Mouse (Mus musculus): Measurements from ENCODE around the gene Aifm2. TPM values are rescaled to one million over a fixed set of nuclear protein-coding genes. Genes with fewer than 3 reads are reported as not detected.

Gene Aifm2
- polyA plus RNA-seq, 1 experiment from 2014 or later = 20.6 TPM

- Histone ChIP-seq H3K4me1 (peaks cover 16% of the 10 kb centered on the region), H3K36me3 (no peaks in the 10 kb centered on the region), H3K9me3 (no peaks in the 10 kb centered on the region), H3K4me3 (no peak overlapping the region), H3K9ac (no peak overlapping the region), H3K27ac (replicated peaks) (no peak overlapping the region), H3K27me3 (replicated peaks) (no peaks in the 10 kb centered on the region), H3K4me2 (no peak overlapping the region)
- ATAC-seq (ENCODE audit: extremely low read depth, insufficient number of reproducible peaks, low FRiP score, low TSS enrichment) = no peak
- WGBS = 84% methylated on average over 12 of the region's 12 CpGs
These were observed 2.6 kb downstream of the Aifm2 start for GRCm38 (mm10) chr10:61717406-61718296.

- ATAC-seq (ENCODE audit: extremely low read depth, insufficient number of reproducible peaks, low FRiP score, low TSS enrichment) = no peak
- 80% methylated on average over 7 of the region's 7 CpGs for WGBS
These were observed 5.3 kb downstream of the Aifm2 start for GRCm38 (mm10) chr10:61720331-61720730.

GRCm38 (mm10) chr10:61722215-61722614 is 7.2 kb downstream of the Aifm2 start:
- Histone ChIP-seq H3K4me3 (no peak overlapping the region), H3K4me2 (no peak overlapping the region), H3K27me3 (replicated peaks) (no peaks in the 10 kb centered on the region), H3K4me1 (peaks cover 8% of the 10 kb centered on the region), H3K9me3 (no peaks in the 10 kb centered on the region), H3K36me3 (peaks cover 11% of the 10 kb centered on the region), H3K9ac (no peak overlapping the region), H3K27ac (replicated peaks) (no peak overlapping the region)
- WGBS = 79% methylated on average over 3 of the region's 3 CpGs
- ATAC-seq (ENCODE audit: extremely low read depth, insufficient number of reproducible peaks, low FRiP score, low TSS enrichment) = no peak

More at GRCm38 (mm10) chr10:61720331-61720730, 5.3 kb downstream of the Aifm2 start:
- Histone ChIP-seq H3K4me1 (peaks cover 19% of the 10 kb centered on the region), H3K36me3 (no peaks in the 10 kb centered on the region), H3K27me3 (replicated peaks) (no peaks in the 10 kb centered on the region), H3K4me3 (no peak overlapping the region), H3K4me2 (no peak overlapping the region), H3K27ac (replicated peaks) (no peak overlapping the region), H3K9ac (no peak overlapping the region), H3K9me3 (no peaks in the 10 kb centered on the region)

- Histone ChIP-seq H3K9me3 (no peaks in the 10 kb centered on the region), H3K27me3 (replicated peaks) (no peaks in the 10 kb centered on the region), H3K4me2 (no peak overlapping the region), H3K9ac (no peak overlapping the region), H3K27ac (replicated peaks) (no peak overlapping the region), H3K4me1 (peaks cover 8% of the 10 kb centered on the region), H3K4me3 (no peak overlapping the region), H3K36me3 (peaks cover 21% of the 10 kb centered on the region)
- 35% methylated on average over 6 of the region's 6 CpGs for WGBS
- ATAC-seq (ENCODE audit: extremely low read depth, insufficient number of reproducible peaks, low FRiP score, low TSS enrichment) = no peak
These were observed 8.2 kb downstream of the Aifm2 start for GRCm38 (mm10) chr10:61723271-61723670.

- ATAC-seq (ENCODE audit: extremely low read depth, insufficient number of reproducible peaks, low FRiP score, low TSS enrichment) = no peak
- peaks cover 49% of the 10 kb centered on the region for H3K36me3 ChIP-seq
- H3K27ac ChIP-seq (replicated peaks) = no peak overlapping the region
- 75% methylated on average over 11 of the region's 11 CpGs for WGBS
- H3K4me1 ChIP-seq = no peaks in the 10 kb centered on the region
- no peaks in the 10 kb centered on the region for H3K27me3 ChIP-seq (replicated peaks)
- no peaks in the 10 kb centered on the region for H3K9me3 ChIP-seq
- H3K4me3 ChIP-seq = no peak overlapping the region
- no peak overlapping the region for H3K4me2 ChIP-seq
- no peak overlapping the region for H3K9ac ChIP-seq
These were observed 14.1 kb downstream of the Aifm2 start for GRCm38 (mm10) chr10:61729181-61729580.

- H3K27ac ChIP-seq (replicated peaks) = no peak overlapping the region
- no peak overlapping the region for H3K4me2 ChIP-seq
- no peaks in the 10 kb centered on the region for H3K4me1 ChIP-seq
- no peak overlapping the region for H3K4me3 ChIP-seq
- 93% methylated on average over 6 of the region's 6 CpGs for WGBS
- peaks cover 49% of the 10 kb centered on the region for H3K36me3 ChIP-seq
- no peak for ATAC-seq (ENCODE audit: extremely low read depth, insufficient number of reproducible peaks, low FRiP score, low TSS enrichment)
- H3K27me3 ChIP-seq (replicated peaks) = no peaks in the 10 kb centered on the region
- H3K9me3 ChIP-seq = no peaks in the 10 kb centered on the region
- no peak overlapping the region for H3K9ac ChIP-seq
These were observed 15.1 kb downstream of the Aifm2 start for GRCm38 (mm10) chr10:61730171-61730570.

- WGBS = 46% methylated on average over 3 of the region's 3 CpGs
- Histone ChIP-seq H3K36me3 (peaks cover 43% of the 10 kb centered on the region), H3K4me2 (no peak overlapping the region), H3K4me3 (no peak overlapping the region), H3K9me3 (no peaks in the 10 kb centered on the region), H3K27me3 (replicated peaks) (no peaks in the 10 kb centered on the region), H3K27ac (replicated peaks) (no peak overlapping the region), H3K4me1 (no peaks in the 10 kb centered on the region), H3K9ac (no peak overlapping the region)
- ATAC-seq (ENCODE audit: extremely low read depth, insufficient number of reproducible peaks, low FRiP score, low TSS enrichment) = no peak
These were observed 19.3 kb downstream of the Aifm2 start for GRCm38 (mm10) chr10:61734377-61734776.

GRCm38 (mm10) chr10:61736671-61737078 is 21.6 kb downstream of the Aifm2 start:
- Histone ChIP-seq H3K27me3 (replicated peaks) (no peaks in the 10 kb centered on the region), H3K9me3 (no peaks in the 10 kb centered on the region), H3K9ac (no peak overlapping the region), H3K4me1 (no peaks in the 10 kb centered on the region), H3K27ac (replicated peaks) (no peak overlapping the region), H3K4me3 (no peak overlapping the region), H3K4me2 (no peak overlapping the region), H3K36me3 (peaks cover 49% of the 10 kb centered on the region)
- no peak for ATAC-seq (ENCODE audit: extremely low read depth, insufficient number of reproducible peaks, low FRiP score, low TSS enrichment)
- 62% methylated on average over 10 of the region's 10 CpGs for WGBS

- H3K9ac ChIP-seq = no peak overlapping the region
- no peaks in the 10 kb centered on the region for H3K9me3 ChIP-seq
- H3K27ac ChIP-seq (replicated peaks) = no peak overlapping the region
- peaks cover 58% of the 10 kb centered on the region for H3K36me3 ChIP-seq
- no peak overlapping the region for H3K4me3 ChIP-seq
- H3K27me3 ChIP-seq (replicated peaks) = no peaks in the 10 kb centered on the region
- ATAC-seq (ENCODE audit: extremely low read depth, insufficient number of reproducible peaks, low FRiP score, low TSS enrichment) = no peak
- no peak overlapping the region for H3K4me2 ChIP-seq
- H3K4me1 ChIP-seq = no peaks in the 10 kb centered on the region
- WGBS = 81% methylated on average over 1 of the region's 1 CpGs
These were observed 22.5 kb downstream of the Aifm2 start for GRCm38 (mm10) chr10:61737537-61737936.

- no peak for ATAC-seq (ENCODE audit: extremely low read depth, insufficient number of reproducible peaks, low FRiP score, low TSS enrichment)
- Histone ChIP-seq H3K36me3 (peaks cover 64% of the 10 kb centered on the region), H3K9me3 (no peaks in the 10 kb centered on the region), H3K27me3 (replicated peaks) (no peaks in the 10 kb centered on the region), H3K4me1 (no peaks in the 10 kb centered on the region), H3K4me3 (no peak overlapping the region), H3K9ac (no peak overlapping the region), H3K27ac (replicated peaks) (no peak overlapping the region), H3K4me2 (no peak overlapping the region)
- 80% methylated on average over 4 of the region's 4 CpGs for WGBS
These were observed 23.1 kb downstream of the Aifm2 start for GRCm38 (mm10) chr10:61738126-61738525.

GRCm38 (mm10) chr10:61741306-61741705 is 26.2 kb downstream of the Aifm2 start:
- no peaks in the 10 kb centered on the region for H3K4me1 ChIP-seq
- no peak overlapping the region for H3K9ac ChIP-seq
- no peak overlapping the region for H3K27ac ChIP-seq (replicated peaks)
- WGBS = 75% methylated on average over 1 of the region's 1 CpGs
- no peak overlapping the region for H3K4me3 ChIP-seq
- H3K9me3 ChIP-seq = peaks cover 8% of the 10 kb centered on the region; the same call in 1 of the 2 replicates
- no peaks in the 10 kb centered on the region for H3K27me3 ChIP-seq (replicated peaks)
- peaks cover 95% of the 10 kb centered on the region for H3K36me3 ChIP-seq
- ATAC-seq (ENCODE audit: extremely low read depth, insufficient number of reproducible peaks, low FRiP score, low TSS enrichment) = no peak
- H3K4me2 ChIP-seq = no peak overlapping the region

GRCm38 (mm10) chr10:61741873-61742272 is 26.8 kb downstream of the Aifm2 start:
- no peaks in the 10 kb centered on the region for H3K4me1 ChIP-seq
- no peak overlapping the region for H3K27ac ChIP-seq (replicated peaks)
- no peak overlapping the region for H3K4me3 ChIP-seq
- no peaks in the 10 kb centered on the region for H3K27me3 ChIP-seq (replicated peaks)
- peaks cover 8% of the 10 kb centered on the region; the same call in 1 of the 2 replicates for H3K9me3 ChIP-seq
- WGBS = 76% methylated on average over 4 of the region's 4 CpGs
- H3K4me2 ChIP-seq = no peak overlapping the region
- H3K36me3 ChIP-seq = peaks cover 97% of the 10 kb centered on the region
- H3K9ac ChIP-seq = no peak overlapping the region
- no peak for ATAC-seq (ENCODE audit: extremely low read depth, insufficient number of reproducible peaks, low FRiP score, low TSS enrichment)
